Mouse (Mus musculus) forebrain, embryonic 11.5 days (tissue): ENCODE results near the gene Hirip3. TPM values are rescaled to one million over a fixed set of nuclear protein-coding genes. Genes with fewer than 3 reads are reported as not detected.
A peak's percentile ranks its signal among the peaks of the same experiment; 100 is the strongest.

Experiments
- ATAC-seq: fragments of 200-750 bp; cut with Nextera tagmentation; replicated peaks from 2 replicates; pipeline ENCODE4 v1.8.0; 2017; ENCODE audit warnings: moderate TSS enrichment; ENCODE audit not compliant: low FRiP score
- DNase-seq: peaks from one replicate; pipeline ENCODE4 v3.0.0-alpha.2; 2017; ENCODE audit warnings: low spot score
- H3K27ac ChIP-seq: fragments of 300-500 bp; sonication (generic); 2 replicates; pipeline ENCODE4 v1.5.1; 2014; ENCODE audit warnings: low read depth, low read length
- H3K27me3 ChIP-seq: fragments of 300-500 bp; sonication (generic); 2 replicates; pipeline ENCODE4 v1.6.1; 2014; ENCODE audit warnings: mild to moderate bottlenecking, low read length, mixed read lengths; ENCODE audit not compliant: control insufficient read depth, insufficient read depth
- H3K36me3 ChIP-seq: fragments of 300-500 bp; sonication (generic); 2 replicates; pipeline ENCODE4 v1.6.1; 2014; ENCODE audit warnings: mild to moderate bottlenecking, low read length, moderate library complexity, mixed read lengths; ENCODE audit not compliant: control insufficient read depth, insufficient read depth
- H3K4me1 ChIP-seq: fragments of 300-500 bp; sonication (generic); replicated peaks from 2 replicates; pipeline ENCODE4 v1.6.1; 2014; ENCODE audit warnings: low read length, mixed read lengths; ENCODE audit not compliant: control insufficient read depth, insufficient read depth
- H3K4me2 ChIP-seq: fragments of 300-500 bp; sonication (generic); 2 replicates; pipeline ENCODE4 v1.6.1; 2014; ENCODE audit warnings: low read depth, mild to moderate bottlenecking, low read length, moderate library complexity, mixed read lengths; ENCODE audit not compliant: severe bottlenecking
- H3K4me3 ChIP-seq: fragments of 300-500 bp; sonication (generic); 2 replicates; pipeline ENCODE4 v1.5.1; 2014; ENCODE audit warnings: low read depth, low read length
- H3K9ac ChIP-seq: fragments of 300-500 bp; sonication (generic); 2 replicates; pipeline ENCODE4 v1.6.1; 2014; ENCODE audit warnings: low read length
- H3K9me3 ChIP-seq: fragments of 300-500 bp; sonication (generic); 2 replicates; pipeline ENCODE4 v1.6.1; 2016; ENCODE audit warnings: low read length, mixed read lengths; ENCODE audit not compliant: control insufficient read depth
- WGBS: fragments of 180-500 bp; shearing (Covaris S2); extraction: QIAGEN DNeasy Blood & Tissue Kit; methylation state at CpG from one replicate; pipeline ENCODE4 v1.1.7; 2014; 5-methylcytosine and 5-hydroxymethylcytosine counted together
- polyA plus RNA-seq: library from polyadenylated mRNA; unstranded; fragments of >200 nt; fragmentation: Nextera tagmentation; extraction: Ambion mirVana; gene quantifications from 2 replicates; pipeline ENCODE4 v1.2.1, GENCODE M21; 2014

The Hirip3 gene
- polyA plus RNA-seq, 1 experiment from 2014 or later = 29.9 TPM

GRCm38 (mm10) chr7:126823940-126824339 is 37.8 kb upstream of the Hirip3 start:
- Histone ChIP-seq H3K27me3 (0 out of 2 replicates have a peak, but pooled peaks cover 3% of the 10 kb centered on the region), H3K4me1 (peaks cover 8% of the 10 kb centered on the region; the same call in 1 of the 2 replicates), H3K9me3 (no peaks in the 10 kb centered on the region), H3K4me2 (peak overlapping the region; percentile 91), H3K9ac (peak overlapping the region; percentile 73), H3K4me3 (peak overlapping the region; percentile 54), H3K27ac (peak overlapping the region; percentile 31; the same call in 1 of the 2 replicates), H3K36me3 (no peaks in the 10 kb centered on the region)
- ATAC-seq = no peak
- peak; percentile 53 for DNase-seq
- WGBS = 14% methylated on average over 10 of the region's 10 CpGs

GRCm38 (mm10) chr7:126825403-126825802 is 36.4 kb upstream of the Hirip3 start:
- H3K9me3 ChIP-seq = no peaks in the 10 kb centered on the region
- no peak overlapping the region for H3K4me2 ChIP-seq
- 0 out of 2 replicates have a peak, but pooled peaks cover 3% of the 10 kb centered on the region for H3K27me3 ChIP-seq
- no peak for ATAC-seq
- DNase-seq = peak; percentile 58
- 27% methylated on average over 8 of the region's 8 CpGs for WGBS
- no peak overlapping the region for H3K4me3 ChIP-seq
- no peak overlapping the region for H3K9ac ChIP-seq
- H3K36me3 ChIP-seq = no peaks in the 10 kb centered on the region
- peaks cover 10% of the 10 kb centered on the region; the same call in 1 of the 2 replicates for H3K4me1 ChIP-seq
- H3K27ac ChIP-seq = no peak overlapping the region

- 0 out of 2 replicates have a peak, but pooled peaks cover 3% of the 10 kb centered on the region for H3K27me3 ChIP-seq
- H3K9ac ChIP-seq = no peak overlapping the region
Observed at GRCm38 (mm10) chr7:126825952-126826351, 35.8 kb upstream of the Hirip3 start.

GRCm38 (mm10) chr7:126831539-126831938 is 30.2 kb upstream of the Hirip3 start, which contains the start of gene 4930451I11Rik:
TSS of gene 4930451I11Rik (minus strand) at chr7:126831639.
- ATAC-seq (peak; percentile 28; the same call in 1 of the 2 replicates), DNase-seq (no peak)
- 58% methylated on average over 5 of the region's 5 CpGs for WGBS
- H3K4me2 ChIP-seq = peak within 1 kb of the TSS; percentile 52
- H3K27ac ChIP-seq = no peak within 1 kb of the TSS
- peak within 1 kb of the TSS; percentile 21; the same call in 1 of the 2 replicates for H3K4me3 ChIP-seq
- no peak within 1 kb of the TSS; the same call in 1 of the 2 replicates for H3K9ac ChIP-seq
- no peaks in the 10 kb centered on the region for H3K9me3 ChIP-seq
- no peaks in the 10 kb centered on the region for H3K27me3 ChIP-seq
- H3K36me3 ChIP-seq = no peaks in the 10 kb centered on the region
- H3K4me1 ChIP-seq = 0 out of 2 replicates have a peak, but pooled peaks cover 2% of the 10 kb centered on the region

More at GRCm38 (mm10) chr7:126825952-126826351, 35.8 kb upstream of the Hirip3 start:
- H3K4me2 ChIP-seq = no peak overlapping the region
- H3K27ac ChIP-seq = no peak overlapping the region
- H3K4me1 ChIP-seq = peaks cover 10% of the 10 kb centered on the region; the same call in 1 of the 2 replicates
- 78% methylated on average over 5 of the region's 5 CpGs for WGBS
- no peaks in the 10 kb centered on the region for H3K9me3 ChIP-seq
- no peaks in the 10 kb centered on the region for H3K36me3 ChIP-seq
- ATAC-seq (no peak), DNase-seq (no peak)
- H3K4me3 ChIP-seq = no peak overlapping the region

- Histone ChIP-seq H3K36me3 (no peaks in the 10 kb centered on the region), H3K4me2 (peak overlapping the region; percentile 52), H3K27me3 (no peaks in the 10 kb centered on the region), H3K27ac (no peak overlapping the region), H3K9ac (no peak overlapping the region; the same call in 1 of the 2 replicates), H3K9me3 (no peaks in the 10 kb centered on the region), H3K4me3 (peak overlapping the region; percentile 21; the same call in 1 of the 2 replicates), H3K4me1 (0 out of 2 replicates have a peak, but pooled peaks cover 2% of the 10 kb centered on the region)
- ATAC-seq = peak; percentile 82
- under 1% methylated on average over 21 of the region's 21 CpGs for WGBS
- peak; percentile 87 for DNase-seq
Observed at GRCm38 (mm10) chr7:126832036-126832598, 29.7 kb upstream of the Hirip3 start.

- 91% methylated on average over 1 of the region's 1 CpGs for WGBS
- DNase-seq (no peak), ATAC-seq (no peak)
- no peaks in the 10 kb centered on the region for H3K9me3 ChIP-seq
- H3K4me2 ChIP-seq = no peak overlapping the region
- H3K27me3 ChIP-seq = no peaks in the 10 kb centered on the region
- no peak overlapping the region for H3K27ac ChIP-seq
- 0 out of 2 replicates have a peak, but pooled peaks cover 2% of the 10 kb centered on the region for H3K4me1 ChIP-seq
- H3K36me3 ChIP-seq = no peaks in the 10 kb centered on the region
- H3K9ac ChIP-seq = no peak overlapping the region
- H3K4me3 ChIP-seq = no peak overlapping the region
Observed at GRCm38 (mm10) chr7:126833294-126833693, 28.5 kb upstream of the Hirip3 start.

- Histone ChIP-seq H3K27ac (no peak overlapping the region), H3K36me3 (no peaks in the 10 kb centered on the region), H3K9me3 (no peaks in the 10 kb centered on the region; the same call in 1 of the 2 replicates), H3K4me1 (peaks cover 4% of the 10 kb centered on the region; the same call in 1 of the 2 replicates), H3K27me3 (no peaks in the 10 kb centered on the region), H3K9ac (no peak overlapping the region), H3K4me3 (no peak overlapping the region), H3K4me2 (no peak overlapping the region)
- ATAC-seq = no peak
- peak; percentile 26 for DNase-seq
- 83% methylated on average over 9 of the region's 9 CpGs for WGBS
Observed at GRCm38 (mm10) chr7:126843276-126843675, 18.5 kb upstream of the Hirip3 start.

- ATAC-seq = peak; percentile 46
- Histone ChIP-seq H3K9ac (no peak overlapping the region), H3K9me3 (no peaks in the 10 kb centered on the region; the same call in 1 of the 2 replicates), H3K4me1 (peaks cover 8% of the 10 kb centered on the region), H3K4me3 (no peak overlapping the region), H3K27me3 (peaks cover 7% of the 10 kb centered on the region; the same call in 1 of the 2 replicates), H3K27ac (no peak overlapping the region), H3K4me2 (no peak overlapping the region), H3K36me3 (no peaks in the 10 kb centered on the region)
- WGBS = 33% methylated on average over 2 of the region's 2 CpGs
- DNase-seq = no peak
Observed at GRCm38 (mm10) chr7:126845516-126845915, 16.3 kb upstream of the Hirip3 start.
